Mouse (Mus musculus) heart, postnatal 0 days (tissue): ENCODE measurements around the gene Mblac2. TPM values are rescaled to one million over a fixed set of nuclear protein-coding genes. Genes with fewer than 3 reads are reported as not detected.

Experiments used
- ATAC-seq: fragments of 200-750 bp; cut with Nextera tagmentation; 2 replicates; pipeline ENCODE4 v1.8.0; 2017; ENCODE audit warnings: low read depth, moderate number of reproducible peaks, moderate library complexity; ENCODE audit not compliant: insufficient read depth
- DNase-seq: peaks from one replicate; pipeline ENCODE4 v3.0.0-alpha.2; 2016; ENCODE audit warnings: low spot score
- H3K27ac ChIP-seq: fragments of 300-500 bp; sonication (generic); 2 replicates; pipeline ENCODE4 v1.5.1; 2014; ENCODE audit warnings: low read depth, mild to moderate bottlenecking
- H3K27me3 ChIP-seq: fragments of 300-500 bp; sonication (generic); 2 replicates; pipeline ENCODE4 v1.6.1; 2014; ENCODE audit warnings: low read length, mixed read lengths; ENCODE audit not compliant: control insufficient read depth, insufficient read depth
- H3K36me3 ChIP-seq: fragments of 300-500 bp; sonication (generic); replicated peaks from 2 replicates; pipeline ENCODE4 v1.6.1; 2014; ENCODE audit warnings: low read length, mixed read lengths; ENCODE audit not compliant: control insufficient read depth, insufficient read depth
- H3K4me1 ChIP-seq: fragments of 300-500 bp; sonication (generic); 2 replicates; pipeline ENCODE4 v1.6.1; 2014; ENCODE audit warnings: antibody characterized with exemption; ENCODE audit not compliant: control insufficient read depth, insufficient read depth
- H3K4me2 ChIP-seq: fragments of 300-500 bp; sonication (generic); 2 replicates; pipeline ENCODE4 v1.6.1; 2014; ENCODE audit warnings: low read depth, mild to moderate bottlenecking, low read length, moderate library complexity
- H3K4me3 ChIP-seq: fragments of 300-500 bp; sonication (generic); 2 replicates; pipeline ENCODE4 v1.5.1; 2014; ENCODE audit warnings: low read depth, low read length
- H3K9ac ChIP-seq: fragments of 300-500 bp; sonication (generic); replicated peaks from 2 replicates; pipeline ENCODE4 v1.6.1; 2014; ENCODE audit warnings: low read depth, low read length, mixed read lengths
- H3K9me3 ChIP-seq: fragments of 300-500 bp; sonication (generic); replicated peaks from 2 replicates; pipeline ENCODE4 v1.6.1; 2016; ENCODE audit warnings: low read length; ENCODE audit not compliant: control insufficient read depth
- CTCF ChIP-seq: IDR thresholded peaks from 2 replicates; pipeline ENCODE4 v1.5.1; 2016; ENCODE audit warnings: antibody characterized with exemption, control low read depth, low read depth
- EP300 ChIP-seq: IDR thresholded peaks from 2 replicates; pipeline ENCODE4 v1.6.1; 2016; ENCODE audit warnings: antibody characterized with exemption, low read depth
- WGBS: fragments of 180-500 bp; shearing (Covaris S2); extraction: QIAGEN DNeasy Blood & Tissue Kit; methylation state at CpG from one replicate; pipeline ENCODE4 v1.1.7; 2014; 5-methylcytosine and 5-hydroxymethylcytosine counted together
- polyA plus RNA-seq: library from polyadenylated mRNA; unstranded; fragments of >200 nt; fragmentation: Nextera tagmentation; extraction: Ambion mirVana; gene quantifications from 2 replicates; pipeline ENCODE4 v1.2.1, GENCODE M21; 2015
- total RNA-seq: library from RNA; depleted of rRNA; stranded (reverse); fragments of >200 nt; gene quantifications from 2 replicates; pipeline ENCODE4 v1.2.3, GENCODE M21; 2014; ENCODE audit warnings: low replicate concordance

Gene Mblac2
- total and polyA plus RNA-seq, 2 experiments from 2014 or later, result 1.8 to 5.9 TPM

GRCm38 (mm10) chr13:81782475-81782874 lies 71.3 kb downstream of the Mblac2 start:
- peak overlapping the region; percentile 56 for H3K4me2 ChIP-seq

GRCm38 (mm10) chr13:81782971-81783404 lies 71.8 kb downstream of the Mblac2 start, which contains the start of gene Cetn3:
TSS of gene Cetn3 (plus strand) at chr13:81783077.
- Histone ChIP-seq H3K9ac (peak within 1 kb of the TSS; percentile 82), H3K4me3 (peak within 1 kb of the TSS; percentile 66), H3K27me3 (no peaks in the 10 kb centered on the region), H3K27ac (peak within 1 kb of the TSS; percentile 98), H3K4me2 (peak within 1 kb of the TSS; percentile 56), H3K4me1 (0 out of 2 replicates have a peak, but pooled peaks cover 6% of the 10 kb centered on the region), H3K9me3 (0 out of 2 replicates have a peak, but pooled peaks cover 3% of the 10 kb centered on the region), H3K36me3 (peaks cover 17% of the 10 kb centered on the region)
- TF ChIP-seq EP300 (no peak; the same call in 1 of the 2 replicates), CTCF (no peak)
- under 1% methylated on average over 29 of the region's 29 CpGs for WGBS
- peak; percentile 95 for DNase-seq
- peak; percentile 87 for ATAC-seq

More at GRCm38 (mm10) chr13:81782475-81782874, 71.3 kb downstream of the Mblac2 start:
- peak overlapping the region; percentile 47 for H3K9ac ChIP-seq
- H3K27me3 ChIP-seq, result no peaks in the 10 kb centered on the region
- H3K4me3 ChIP-seq, result peak overlapping the region; percentile 66
- WGBS, result 45% methylated on average over 9 of the region's 9 CpGs
- no peak for DNase-seq
- no peak for ATAC-seq
- H3K9me3 ChIP-seq, result 0 out of 2 replicates have a peak, but pooled peaks cover 3% of the 10 kb centered on the region
- TF ChIP-seq EP300, result no peak
- TF ChIP-seq CTCF, result no peak
- 0 out of 2 replicates have a peak, but pooled peaks cover 6% of the 10 kb centered on the region for H3K4me1 ChIP-seq
- H3K36me3 ChIP-seq, result peaks cover 14% of the 10 kb centered on the region; the same call in 1 of the 2 replicates
- peak overlapping the region; percentile 17; the same call in 1 of the 2 replicates for H3K27ac ChIP-seq

GRCm38 (mm10) chr13:81783405-81784342 lies 72.5 kb downstream of the Mblac2 start:
- 0 out of 2 replicates have a peak, but pooled peaks cover 6% of the 10 kb centered on the region for H3K4me1 ChIP-seq
- peak; percentile 85 for TF ChIP-seq EP300
- no peak for TF ChIP-seq CTCF
- DNase-seq (peak; percentile 96), ATAC-seq (peak; percentile 96)
- no peaks in the 10 kb centered on the region for H3K27me3 ChIP-seq
- peak overlapping the region; percentile 56 for H3K4me2 ChIP-seq
- peak overlapping the region; percentile 66 for H3K4me3 ChIP-seq
- peaks cover 21% of the 10 kb centered on the region for H3K36me3 ChIP-seq
- H3K27ac ChIP-seq, result peak overlapping the region; percentile 98
- H3K9ac ChIP-seq, result peak overlapping the region; percentile 82
- H3K9me3 ChIP-seq, result 0 out of 2 replicates have a peak, but pooled peaks cover 3% of the 10 kb centered on the region
- WGBS, result under 1% methylated on average over 53 of the region's 62 CpGs

- TF ChIP-seq CTCF, result no peak
- Histone ChIP-seq H3K4me1 (0 out of 2 replicates have a peak, but pooled peaks cover 6% of the 10 kb centered on the region), H3K9ac (no peak overlapping the region), H3K36me3 (peaks cover 32% of the 10 kb centered on the region), H3K4me2 (0 out of 2 replicates have a peak overlapping the region, but pooled peaks have one; percentile 7), H3K4me3 (no peak overlapping the region), H3K27ac (no peak overlapping the region; the same call in 1 of the 2 replicates), H3K27me3 (no peaks in the 10 kb centered on the region), H3K9me3 (no peaks in the 10 kb centered on the region)
- 62% methylated on average over 11 of the region's 11 CpGs for WGBS
- ATAC-seq (no peak), DNase-seq (no peak)
These were observed 74.8 kb downstream of the Mblac2 start for GRCm38 (mm10) chr13:81785766-81786480.

- ATAC-seq, result no peak
- Histone ChIP-seq H3K4me1 (0 out of 2 replicates have a peak, but pooled peaks cover 6% of the 10 kb centered on the region), H3K36me3 (peaks cover 29% of the 10 kb centered on the region), H3K9me3 (no peaks in the 10 kb centered on the region), H3K27ac (no peak overlapping the region), H3K9ac (no peak overlapping the region), H3K27me3 (no peaks in the 10 kb centered on the region), H3K4me3 (no peak overlapping the region), H3K4me2 (no peak overlapping the region)
- WGBS, result 90% methylated on average over 8 of the region's 8 CpGs
- TF ChIP-seq CTCF (no peak), EP300 (no peak)
- no peak for DNase-seq
These were observed 79.0 kb downstream of the Mblac2 start for GRCm38 (mm10) chr13:81790160-81790559.
